Mouse (Mus musculus) heart, embryonic 12.5 days (tissue): ENCODE results near the gene Atp6v0a4. TPM values are rescaled to one million over a fixed set of nuclear protein-coding genes. Genes with fewer than 3 reads are reported as not detected.

Experiments
- polyA plus RNA-seq: library from polyadenylated mRNA; unstranded; fragments of >200 nt; fragmentation: Nextera tagmentation; extraction: Ambion mirVana; gene quantifications from 2 replicates; pipeline ENCODE4 v1.2.1, GENCODE M21; 2016

The Atp6v0a4 gene
- polyA plus RNA-seq, 1 experiment from 2014 or later: 0.06 TPM

Other genes with a start within 250 kb of the Atp6v0a4 start
- 0.06 and 0.14 TPM in 2 replicates for gene Svopl, start 77.6 kb downstream of the Atp6v0a4 start, polyA plus RNA-seq
- gene Tmem213, start 15.3 kb downstream of the Atp6v0a4 start, polyA plus RNA-seq: not detected in 2 replicates
- gene D630045J12Rik, start 129.4 kb upstream of the Atp6v0a4 start, polyA plus RNA-seq: 2.6 and 3.0 TPM in 2 replicates
- 15.6 and 16.5 TPM in 2 replicates for gene Zc3hav1l, start 174.7 kb upstream of the Atp6v0a4 start, polyA plus RNA-seq
- 9.3 and 10.1 TPM in 2 replicates for gene Zc3hav1, start 230.0 kb upstream of the Atp6v0a4 start, polyA plus RNA-seq